Mouse (Mus musculus): Measurements from ENCODE around the gene Fgd6.

Gene Fgd6

DNA sequence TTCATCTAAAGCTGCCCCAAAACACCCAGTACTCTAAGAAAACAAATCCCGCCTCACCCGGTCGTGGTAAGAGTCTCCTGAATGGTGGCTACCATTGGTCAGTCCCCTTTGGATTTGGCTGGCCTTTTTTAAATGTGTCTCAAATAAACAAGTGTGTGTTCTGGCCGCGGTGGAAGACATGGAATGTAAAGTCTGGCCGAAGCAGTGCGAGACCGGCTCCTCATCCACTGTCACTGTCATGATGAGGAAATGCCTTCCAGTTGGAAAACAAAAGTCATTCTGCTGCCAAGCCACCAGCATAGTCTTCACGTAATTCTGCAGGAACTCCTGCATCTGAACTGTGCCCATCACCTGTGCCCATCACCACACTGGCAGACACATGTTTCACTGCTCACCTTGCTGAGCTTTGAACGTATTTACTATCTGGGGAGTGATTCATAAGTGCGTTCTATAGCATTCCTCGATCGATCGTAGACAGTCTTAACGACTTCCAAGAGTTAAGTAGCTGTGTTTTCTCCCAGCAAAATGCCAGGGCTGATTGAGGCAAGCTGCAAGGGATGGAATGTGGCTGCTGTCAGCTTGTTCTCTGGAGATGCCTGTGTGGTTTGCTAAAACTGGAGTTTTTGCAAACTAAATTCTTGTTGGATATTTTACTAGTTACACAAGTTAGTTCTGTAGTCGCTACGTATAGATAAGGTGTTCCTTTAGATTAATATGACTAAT lies 60.1 kb downstream of the Fgd6 start:
- no peak for DNase-seq

DNA sequence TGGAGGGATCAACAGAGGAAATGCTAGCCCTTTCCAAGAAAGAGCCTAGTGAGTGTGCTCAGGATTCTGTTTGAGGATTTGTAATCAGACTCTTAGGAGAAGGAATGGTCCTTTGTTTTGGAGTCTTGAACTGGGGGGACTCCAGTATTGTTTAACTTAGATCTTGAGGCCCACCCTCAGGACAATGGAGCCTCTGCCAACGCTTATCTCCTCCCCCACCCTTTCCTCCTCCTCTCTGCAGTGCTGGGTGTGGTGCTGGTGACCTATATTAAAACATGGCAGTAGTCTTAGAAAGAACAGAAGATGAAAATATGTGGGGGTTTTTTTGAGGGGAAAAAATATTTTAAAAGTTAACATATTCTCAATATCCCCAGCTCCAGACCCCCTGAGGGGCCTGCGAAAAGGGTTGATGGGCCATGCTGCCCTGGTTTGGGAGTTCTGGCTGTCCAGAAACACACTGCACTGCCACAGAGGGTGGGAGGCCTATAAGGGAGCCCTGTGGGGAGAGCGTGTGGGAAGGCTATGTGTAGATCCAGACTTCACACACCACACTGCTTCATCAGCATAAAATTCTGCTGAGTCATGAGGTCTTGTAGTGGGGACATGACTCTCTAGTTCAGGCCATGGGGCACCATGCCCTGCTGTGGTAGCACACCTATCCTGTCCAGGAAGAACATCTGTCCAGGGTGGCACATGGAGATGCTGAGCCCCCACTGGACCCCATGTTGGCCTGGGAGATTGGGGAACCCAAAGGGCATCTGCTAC lies 61.5 kb downstream of the Fgd6 start:
- DNase-seq = no peak

DNA sequence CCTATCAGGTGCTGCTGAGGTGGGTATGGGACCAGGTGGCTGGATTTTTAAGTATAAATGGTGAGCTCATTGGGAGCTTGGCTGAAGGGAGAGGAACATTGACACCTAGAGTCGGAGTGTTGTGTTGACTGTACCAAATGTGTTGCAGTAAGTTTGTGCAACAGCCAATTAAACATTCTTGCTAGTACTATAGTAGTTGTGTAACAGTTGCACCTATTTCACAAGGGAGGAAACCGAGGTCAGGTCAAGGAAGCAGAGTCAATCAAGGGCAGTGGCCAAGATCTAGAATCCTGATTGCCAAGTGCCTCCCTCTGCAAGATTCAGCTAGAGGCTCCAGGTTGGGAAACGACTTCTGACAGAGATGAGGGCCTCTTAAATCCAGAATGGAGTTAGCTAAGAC lies 62.3 kb downstream of the Fgd6 start:
- no peak for DNase-seq

DNA sequence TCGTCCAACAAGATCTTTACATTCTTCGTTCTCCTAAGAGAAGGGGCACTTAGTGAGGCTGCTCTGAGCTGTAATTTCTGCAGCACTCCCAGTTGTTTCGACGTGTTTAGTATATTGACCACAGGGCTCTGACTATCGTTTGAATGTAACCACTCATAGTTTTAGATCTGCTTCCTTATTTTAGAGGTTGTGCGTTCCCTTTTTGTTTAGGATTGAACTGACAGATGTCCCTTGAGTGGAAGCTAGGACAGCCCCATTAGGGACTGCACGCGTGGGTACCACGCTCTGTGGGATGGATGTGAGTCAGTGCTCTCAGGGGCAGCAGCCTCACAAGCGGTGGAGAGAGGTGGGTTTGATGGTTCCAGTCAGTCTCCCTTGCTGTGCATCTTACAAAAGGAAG lies 69.7 kb downstream of the Fgd6 start:
- DNase-seq = no peak

DNA sequence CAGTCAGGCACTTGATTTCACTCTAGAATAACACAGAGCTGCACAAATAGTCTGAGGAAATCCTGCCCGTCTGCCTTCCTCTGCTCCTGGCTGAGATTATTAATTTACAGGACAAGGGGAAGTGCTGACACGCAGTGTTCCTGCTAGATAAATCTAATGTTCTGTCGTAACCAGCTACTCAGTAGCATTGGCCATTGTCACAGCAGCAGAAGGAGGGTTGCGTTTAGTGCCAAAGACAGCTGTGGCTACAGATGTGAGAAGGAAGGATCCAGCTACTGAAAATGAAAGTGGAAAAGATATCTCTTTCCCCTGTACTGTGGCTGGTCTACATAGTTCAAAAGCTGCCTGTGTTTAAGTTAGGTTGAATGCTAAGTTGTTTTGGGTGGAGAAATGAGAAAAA lies 71.4 kb downstream of the Fgd6 start:
- DNase-seq = no peak

DNA sequence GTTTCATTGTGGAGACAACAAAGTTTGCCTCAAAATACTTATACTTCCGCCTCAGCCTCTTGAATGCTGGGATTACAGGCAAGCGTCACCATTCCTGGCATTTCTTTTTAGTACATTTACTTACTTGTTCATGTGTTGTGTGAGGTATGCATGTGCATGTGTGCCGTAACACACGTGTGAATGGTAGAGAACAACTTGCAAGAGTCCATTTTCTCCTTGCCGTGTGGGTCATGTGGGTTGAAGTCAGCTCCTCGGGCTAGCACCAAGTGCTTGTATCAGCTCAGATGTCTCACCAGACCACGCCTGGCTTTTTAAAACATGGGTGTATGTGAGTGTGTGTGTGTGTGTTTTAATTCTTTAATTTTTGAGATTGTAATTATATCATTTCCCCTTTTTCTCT lies 71.8 kb downstream of the Fgd6 start:
- no peak for DNase-seq

DNA sequence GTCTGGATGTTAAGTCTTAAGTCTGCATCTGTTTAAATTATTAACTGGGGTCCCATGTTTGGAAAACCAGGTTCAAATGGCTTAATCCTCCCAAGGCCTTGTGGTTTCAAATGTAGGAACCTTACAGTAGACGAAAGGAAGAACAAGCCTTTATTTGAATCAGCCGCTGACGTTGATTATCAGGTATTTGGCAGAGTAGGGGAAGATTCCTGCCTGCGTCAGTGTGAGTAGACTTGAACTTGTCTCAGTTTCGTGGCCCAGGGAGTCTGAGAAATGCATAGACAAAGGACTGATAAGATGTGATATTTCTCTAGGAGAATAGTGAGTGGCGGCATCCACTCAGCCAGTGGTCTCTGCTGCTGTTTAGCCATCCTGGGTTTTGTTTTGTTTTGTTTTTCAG lies 73.0 kb downstream of the Fgd6 start:
- DNase-seq = no peak

DNA sequence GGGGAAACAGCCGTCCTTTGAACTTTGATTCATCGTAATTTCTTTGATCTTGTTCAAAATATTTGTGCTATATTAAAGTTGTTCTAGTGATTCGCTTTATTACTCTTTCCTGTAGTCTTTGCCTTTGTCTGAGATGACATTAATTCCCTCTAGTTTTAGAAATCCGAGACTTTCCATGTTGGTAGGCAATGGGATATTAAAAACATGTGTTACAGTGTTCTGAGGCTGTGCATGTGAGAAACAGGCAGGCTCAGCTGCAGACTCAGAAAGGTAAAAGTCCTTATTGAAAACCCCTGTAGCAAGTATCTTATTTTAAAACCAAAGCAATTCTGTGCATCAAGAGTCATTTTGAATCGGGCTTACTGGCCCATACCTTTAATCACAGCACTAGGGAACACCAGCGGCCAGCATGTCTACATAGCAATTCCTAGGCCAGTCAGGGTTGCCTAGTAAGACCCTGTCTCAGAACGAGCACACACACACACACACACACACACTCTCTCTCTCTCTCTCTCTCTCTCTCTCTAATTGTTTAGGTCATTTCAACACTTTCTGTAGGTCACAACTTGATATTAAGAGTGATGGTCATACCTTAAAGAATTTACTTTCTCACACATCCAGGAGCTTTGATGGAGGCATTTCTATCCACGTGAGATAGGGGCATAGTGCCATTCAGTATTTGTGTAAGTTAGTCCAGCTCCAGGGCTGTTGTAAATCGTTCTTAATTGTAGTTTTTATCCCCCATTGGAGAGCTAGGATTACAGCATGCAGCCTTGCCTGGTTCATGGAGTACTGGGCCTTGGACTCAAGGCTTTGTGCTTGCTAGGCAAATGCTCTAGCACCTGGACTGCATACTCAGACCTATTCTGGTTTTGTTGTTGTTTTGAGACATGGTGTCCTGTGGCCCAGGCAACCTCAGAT lies 75.3 kb downstream of the Fgd6 start:
- DNase-seq = no peak

DNA sequence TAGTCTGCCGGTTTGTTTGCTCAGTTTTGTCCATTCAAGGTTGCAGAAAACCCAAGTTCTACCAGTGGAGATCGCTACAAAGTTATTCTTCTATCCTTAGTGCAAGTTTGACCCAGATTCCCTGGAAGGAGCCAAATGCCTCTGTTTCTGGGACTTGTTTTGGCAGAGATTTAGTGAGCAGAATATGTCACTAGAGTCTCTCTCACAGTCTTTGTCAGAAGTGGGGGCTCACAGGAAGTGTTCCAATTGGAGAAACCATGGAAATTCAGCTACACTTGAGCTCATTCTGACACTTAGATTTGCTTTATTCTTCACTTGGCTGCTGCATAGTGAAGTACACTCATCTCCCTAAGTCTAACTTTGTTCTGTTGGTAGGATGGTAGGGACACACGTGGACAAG lies 76.4 kb downstream of the Fgd6 start:
- DNase-seq = no peak

DNA sequence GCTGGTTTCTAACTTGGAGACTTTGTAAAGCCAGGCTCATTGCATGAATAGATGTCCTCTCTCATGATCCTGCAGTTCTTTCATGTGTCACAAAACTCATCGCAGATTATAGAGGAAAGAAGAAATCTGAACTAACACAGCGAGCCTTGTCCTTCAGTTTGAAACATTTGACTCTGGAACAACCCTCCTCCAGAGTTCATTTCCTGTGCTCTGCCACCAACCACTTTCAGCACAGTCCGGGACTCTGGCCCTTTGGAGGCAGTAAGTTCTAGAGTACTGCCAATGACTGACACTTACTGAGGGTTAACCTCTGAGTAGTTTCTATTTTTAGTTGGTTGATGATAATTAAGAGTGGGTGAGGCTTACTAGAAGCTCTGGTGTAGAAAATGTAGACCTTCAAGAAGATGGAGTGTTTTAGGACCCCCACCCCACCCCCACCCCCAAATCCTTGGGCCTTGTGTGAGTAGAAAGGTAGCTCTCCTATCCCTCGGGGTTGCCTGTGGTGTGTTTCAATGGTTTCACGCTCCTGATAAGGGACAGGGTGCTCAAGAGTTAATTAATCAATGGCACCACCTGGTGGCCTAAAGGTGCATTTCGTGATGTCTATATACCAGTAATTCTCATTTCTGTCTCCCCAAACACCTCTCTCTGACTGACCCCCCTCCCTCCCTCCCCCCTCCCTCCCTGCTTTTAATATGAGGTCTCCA lies 80.2 kb downstream of the Fgd6 start:
- peak; percentile 82 to 91 for DNase-seq

DNA sequence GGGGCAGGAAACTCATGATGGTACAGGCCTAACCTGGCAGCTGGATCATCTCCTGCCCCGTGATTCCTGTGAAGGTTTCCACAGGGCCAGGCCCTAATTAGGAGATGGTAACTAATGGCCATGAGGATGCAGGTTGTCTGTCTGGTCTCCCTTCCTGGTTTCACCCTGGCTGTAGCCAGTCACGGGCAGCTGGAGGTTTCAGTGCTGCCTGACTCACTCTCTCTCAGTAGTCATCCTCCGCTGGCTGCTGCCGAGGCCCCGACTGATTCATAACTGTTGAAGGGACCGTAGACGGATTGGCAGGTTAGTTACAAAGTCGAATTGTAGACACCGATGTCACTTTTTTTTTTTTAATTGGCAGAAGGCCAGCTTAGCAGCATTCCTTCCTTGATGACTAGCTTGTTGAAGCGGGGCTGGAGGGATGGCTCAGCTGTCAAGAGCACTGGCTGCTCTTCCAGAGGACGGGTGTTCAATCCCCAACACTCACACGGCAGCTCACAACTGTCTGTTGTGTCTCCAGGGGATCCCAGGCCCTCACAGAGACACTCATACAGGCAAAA lies 81.1 kb downstream of the Fgd6 start:
- no peak for DNase-seq

DNA sequence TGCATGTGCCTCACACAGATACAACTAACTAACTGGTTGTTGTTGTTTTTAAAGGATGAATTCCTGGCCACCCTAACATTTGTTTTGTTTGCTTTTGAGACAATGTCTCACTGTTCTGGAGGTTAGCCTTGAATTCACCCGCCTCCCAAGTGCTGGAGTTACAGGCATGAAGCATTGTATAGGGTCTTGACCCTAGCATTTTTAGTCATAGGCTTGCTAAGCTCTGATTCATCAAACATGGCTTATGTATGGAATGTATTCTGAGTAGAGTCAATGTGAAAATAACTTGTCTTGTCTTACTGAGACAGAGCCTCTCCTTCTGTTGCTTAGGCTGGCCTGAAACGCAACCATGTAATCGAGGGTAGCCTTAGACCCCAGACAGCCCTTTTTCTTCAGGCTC lies 82.1 kb downstream of the Fgd6 start:
- no peak for DNase-seq

DNA sequence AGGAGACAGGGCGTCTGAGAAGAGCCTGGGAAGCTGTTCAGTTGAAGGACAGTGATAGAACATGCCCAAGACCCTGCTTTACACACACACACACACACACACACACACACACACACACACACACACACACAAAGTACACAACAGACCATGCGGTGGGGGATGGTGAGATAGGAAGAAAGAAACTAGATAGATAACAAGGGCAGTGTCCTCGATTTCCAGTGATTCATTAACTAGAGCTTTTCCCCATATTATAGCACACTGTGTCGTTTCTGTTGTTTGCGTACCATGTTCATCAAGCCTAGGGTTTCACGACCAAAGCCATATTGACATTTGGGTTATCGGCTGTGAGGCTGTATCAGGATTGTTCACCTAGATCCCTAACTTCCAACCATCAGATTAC lies 83.2 kb downstream of the Fgd6 start:
- DNase-seq = no peak

DNA sequence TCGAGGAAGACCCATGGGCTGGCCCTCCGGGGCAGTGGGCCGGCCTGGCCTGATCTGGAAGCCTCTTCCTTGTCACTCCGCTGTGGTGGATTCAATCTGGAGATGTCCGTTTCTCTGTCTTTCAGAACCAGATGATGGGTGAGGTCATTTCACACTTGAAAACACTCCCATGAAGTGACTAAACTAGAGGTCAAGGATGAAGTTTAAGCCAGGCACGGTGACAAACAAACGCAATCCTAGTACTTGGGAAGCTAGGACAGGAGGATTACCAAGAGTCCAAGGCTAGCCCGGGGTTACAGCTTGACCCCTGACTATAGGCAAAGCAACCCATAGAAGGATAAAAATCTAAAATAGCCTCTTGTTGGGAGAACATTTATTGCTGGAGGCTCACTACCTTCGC lies 84.9 kb downstream of the Fgd6 start:
- DNase-seq = no peak

DNA sequence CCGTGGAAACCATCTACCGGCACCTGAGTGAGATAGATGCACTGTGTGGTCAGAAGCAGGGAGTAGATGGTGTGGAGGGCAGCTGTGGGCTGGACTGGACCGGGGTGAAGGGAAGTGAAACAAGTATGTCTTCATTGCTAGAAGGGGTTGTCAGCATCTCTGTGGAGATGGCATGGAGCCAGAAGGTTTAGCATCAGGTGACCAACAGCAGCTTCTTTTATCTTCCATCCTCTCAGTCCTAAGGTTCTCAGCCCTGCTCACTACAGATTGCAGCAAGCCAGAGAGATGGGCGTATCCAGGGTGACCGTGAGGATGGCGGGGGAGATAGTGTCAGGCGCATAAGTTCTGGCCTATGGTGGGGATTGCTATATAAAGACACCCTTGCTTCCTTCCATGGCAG lies 86.8 kb downstream of the Fgd6 start:
- no peak for DNase-seq

DNA sequence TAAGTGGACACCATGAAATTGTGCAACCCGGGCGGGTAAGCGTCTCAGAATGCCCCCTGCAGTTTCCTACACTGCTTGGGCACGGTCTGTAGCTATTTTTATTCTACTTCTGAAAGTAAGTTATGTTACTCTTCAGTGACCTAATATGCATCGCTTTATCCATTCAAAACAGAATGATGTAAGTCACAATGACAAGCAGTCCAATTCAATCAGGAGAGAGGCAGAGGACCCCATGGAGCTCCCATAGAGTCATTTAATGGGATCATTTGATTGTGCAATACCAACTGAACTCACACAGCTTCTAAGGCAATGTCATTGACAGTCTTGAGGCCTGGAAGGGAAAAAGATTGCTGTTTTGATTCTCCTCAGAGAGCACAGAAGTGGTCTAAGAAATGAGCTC lies 87.8 kb downstream of the Fgd6 start:
- DNase-seq = no peak

DNA sequence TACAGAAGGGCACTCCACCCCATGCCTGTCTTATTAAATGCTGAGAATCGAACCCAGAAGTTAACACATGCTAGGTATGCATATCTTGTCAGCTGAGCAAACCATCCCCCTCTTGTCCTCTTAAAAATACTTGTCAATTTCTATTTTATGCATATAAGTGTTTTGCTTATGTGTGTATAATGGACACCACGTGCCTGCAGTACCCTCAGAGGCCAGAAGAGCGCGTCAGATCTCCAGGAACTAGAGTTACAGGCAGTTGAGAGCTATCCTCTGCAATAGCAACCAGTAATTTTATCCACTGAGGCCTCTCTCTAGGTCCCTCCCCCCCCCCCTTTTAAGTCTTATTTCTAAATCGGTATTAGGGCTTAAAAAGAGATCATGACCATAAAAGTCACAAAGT lies 88.6 kb downstream of the Fgd6 start:
- peak; percentile 37 to 61 for DNase-seq

DNA sequence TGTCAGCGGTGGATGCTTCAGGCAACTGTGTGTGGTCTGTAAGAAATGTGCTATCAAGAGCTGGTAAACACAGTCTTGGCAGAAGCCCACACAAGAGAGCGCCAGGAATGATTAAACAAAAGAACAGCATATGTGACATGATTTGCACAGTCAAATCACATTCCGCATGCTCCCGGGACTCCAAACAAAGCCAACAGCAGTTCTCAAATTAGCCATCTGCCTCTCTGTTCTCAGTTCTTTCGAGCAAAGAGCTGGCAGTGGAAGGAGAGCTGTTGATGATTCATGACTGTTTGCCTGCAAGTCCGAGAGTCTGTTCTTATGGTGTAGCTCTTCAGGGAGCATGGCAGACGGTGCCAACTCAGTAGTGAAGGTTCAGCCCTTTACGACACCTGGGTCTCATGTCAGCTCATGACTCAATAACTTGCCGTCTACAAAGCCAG lies 93.9 kb downstream of the Fgd6 start:
- peak; percentile 83 to 88 for DNase-seq

DNA sequence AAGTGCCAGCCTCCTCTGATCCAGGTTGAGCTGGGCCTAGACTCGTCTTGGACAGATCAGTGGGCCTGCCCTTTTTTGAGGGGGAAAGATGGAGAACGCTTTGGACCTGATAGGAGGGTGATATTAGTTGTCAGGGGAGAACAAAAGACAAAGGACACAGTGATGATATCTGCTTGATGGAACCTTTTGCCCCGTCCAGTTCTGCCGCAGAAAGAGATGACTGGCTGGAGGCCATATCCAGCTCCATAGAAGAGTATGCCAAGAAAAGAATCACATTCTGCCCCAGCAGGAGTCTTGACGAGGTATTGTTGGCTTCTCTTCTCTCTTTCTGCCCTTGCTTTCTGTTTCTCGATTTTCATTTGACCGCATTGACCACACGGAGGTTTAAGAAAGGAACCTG lies 97.3 kb downstream of the Fgd6 start:
- DNase-seq = peak; percentile 61 to 68

DNA sequence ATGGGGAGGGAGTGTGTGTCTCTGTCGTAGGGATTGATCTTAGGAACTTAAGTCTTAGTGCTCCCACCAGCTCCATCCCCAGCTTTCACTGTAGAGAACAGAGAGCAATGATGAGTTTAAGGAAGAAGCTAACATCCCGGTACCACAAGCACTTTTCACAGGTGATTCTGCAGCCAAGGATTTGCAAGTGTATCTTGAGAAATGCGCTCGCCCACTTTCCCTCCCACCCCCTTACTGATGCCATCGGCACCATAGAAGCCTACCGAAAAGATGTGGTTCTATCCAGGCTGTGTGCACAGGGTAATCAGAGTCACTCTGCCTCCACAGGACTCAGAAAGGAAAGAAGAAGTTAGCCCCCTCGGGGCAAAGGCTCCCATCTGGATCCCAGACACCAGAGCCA lies 97.9 kb downstream of the Fgd6 start:
- no peak for DNase-seq

DNA sequence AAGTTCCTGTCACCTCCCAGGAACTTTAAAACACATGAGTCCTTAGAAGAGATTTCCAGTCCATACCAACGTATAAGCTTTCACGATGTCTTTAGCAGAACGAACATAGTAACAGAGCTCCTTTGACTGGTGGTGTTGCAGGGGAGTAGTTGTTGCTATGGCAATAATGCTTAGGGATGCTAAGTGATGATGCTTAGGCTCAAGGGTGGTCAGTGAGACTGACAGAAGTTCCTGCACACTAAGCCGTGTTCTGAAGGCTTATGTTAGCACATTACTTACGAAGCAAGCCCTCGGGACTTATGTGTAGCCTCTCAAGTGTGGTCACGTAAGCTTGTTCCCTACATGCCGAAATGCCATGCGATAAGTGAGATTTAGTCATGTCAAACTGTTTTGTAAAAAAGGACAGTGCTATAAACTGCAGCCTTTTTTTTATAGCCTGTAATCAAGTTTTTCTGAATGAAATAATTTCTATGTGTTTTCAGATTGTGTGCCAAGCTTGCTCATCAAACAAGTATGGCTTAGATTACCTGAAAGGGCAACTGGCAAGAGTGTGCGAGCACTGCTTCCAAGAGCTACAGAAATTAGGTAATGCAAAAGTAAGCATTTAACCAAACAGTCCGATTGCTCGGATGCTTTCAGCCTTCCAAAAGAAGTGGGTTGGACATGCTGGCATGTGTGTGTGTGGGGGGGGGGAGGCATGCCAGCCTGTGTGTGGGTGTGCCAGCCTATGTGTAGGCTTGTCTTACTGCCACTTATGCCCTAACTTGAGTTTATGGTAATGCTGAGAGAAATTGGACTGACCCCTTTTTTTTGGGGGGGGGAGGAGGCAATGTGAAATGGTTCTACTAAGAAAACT lies 99.0 kb downstream of the Fgd6 start:
- DNase-seq = no peak

All from cerebellum, postnatal 25 days (tissue).